Mouse (Mus musculus) hindbrain, embryonic 14.5 days (tissue): ENCODE results near the gene Fat3. TPM values are rescaled to one million over a fixed set of nuclear protein-coding genes. Genes with fewer than 3 reads are reported as not detected.

Experiments
- ATAC-seq: fragments of 200-750 bp; cut with Nextera tagmentation; 2 replicates; pipeline ENCODE4 v1.8.0; 2017; ENCODE audit warnings: moderate number of reproducible peaks, mild to moderate bottlenecking, moderate TSS enrichment, moderate library complexity; ENCODE audit not compliant: low FRiP score
- DNase-seq: peaks from one replicate; pipeline ENCODE4 v3.0.0-alpha.2; 2015; ENCODE audit warnings: low spot score
- H3K27ac ChIP-seq: fragments of 300-500 bp; sonication (generic); 2 replicates; pipeline ENCODE4 v1.5.1; 2014; ENCODE audit warnings: mild to moderate bottlenecking, moderate library complexity
- H3K27me3 ChIP-seq: fragments of 300-500 bp; sonication (generic); 2 replicates; pipeline ENCODE4 v1.6.1; 2014; ENCODE audit warnings: mild to moderate bottlenecking, low read length, mixed read lengths; ENCODE audit not compliant: control insufficient read depth, insufficient read depth
- H3K36me3 ChIP-seq: fragments of 300-500 bp; sonication (generic); replicated peaks from 2 replicates; pipeline ENCODE4 v1.6.1; 2014; ENCODE audit not compliant: control insufficient read depth, insufficient read depth
- H3K4me1 ChIP-seq: fragments of 300-500 bp; sonication (generic); replicated peaks from 2 replicates; pipeline ENCODE4 v1.6.1; 2014; ENCODE audit warnings: antibody characterized with exemption, low read length, mixed read lengths; ENCODE audit not compliant: control insufficient read depth, insufficient read depth
- H3K4me2 ChIP-seq: fragments of 300-500 bp; sonication (generic); replicated peaks from 2 replicates; pipeline ENCODE4 v1.6.1; 2014; ENCODE audit warnings: mild to moderate bottlenecking, moderate library complexity
- H3K4me3 ChIP-seq: fragments of 300-500 bp; sonication (generic); replicated peaks from 2 replicates; pipeline ENCODE4 v1.5.1; 2014; ENCODE audit warnings: mild to moderate bottlenecking, low read length
- H3K9ac ChIP-seq: fragments of 300-500 bp; sonication (generic); 2 replicates; pipeline ENCODE4 v1.6.1; 2014
- H3K9me3 ChIP-seq: fragments of 300-500 bp; sonication (generic); 2 replicates; pipeline ENCODE4 v1.6.1; 2016; ENCODE audit warnings: low read length; ENCODE audit not compliant: control insufficient read depth
- WGBS: fragments of 180-500 bp; shearing (Covaris S2); extraction: QIAGEN DNeasy Blood & Tissue Kit; methylation state at CpG from one replicate; pipeline ENCODE4 v1.1.7; 2014; 5-methylcytosine and 5-hydroxymethylcytosine counted together
- polyA plus RNA-seq: library from polyadenylated mRNA; unstranded; fragments of >200 nt; fragmentation: Nextera tagmentation; extraction: Ambion mirVana; gene quantifications from 2 replicates; pipeline ENCODE4 v1.2.1, GENCODE M21; 2014

Gene Fat3
- polyA plus RNA-seq, 1 experiment from 2014 or later = 18.7 TPM

GRCm38 (mm10) chr9:16074664-16075063 lies 426.4 kb downstream of the Fat3 start:
- no peak for DNase-seq
- H3K27ac ChIP-seq = 0 out of 2 replicates have a peak overlapping the region, but pooled peaks have one; percentile 20

GRCm38 (mm10) chr9:16074116-16074515 lies 427.0 kb downstream of the Fat3 start:
- Histone ChIP-seq H3K9ac (no peak overlapping the region), H3K4me2 (no peak overlapping the region), H3K27ac (0 out of 2 replicates have a peak overlapping the region, but pooled peaks have one; percentile 20), H3K36me3 (no peaks in the 10 kb centered on the region), H3K4me1 (no peaks in the 10 kb centered on the region; the same call in 1 of the 2 replicates), H3K9me3 (no peaks in the 10 kb centered on the region), H3K27me3 (no peaks in the 10 kb centered on the region), H3K4me3 (no peak overlapping the region)
- ATAC-seq (no peak), DNase-seq (no peak)
- 40% methylated on average over 6 of the region's 6 CpGs for WGBS

More at GRCm38 (mm10) chr9:16074664-16075063, 426.4 kb downstream of the Fat3 start:
- 24% methylated on average over 2 of the region's 2 CpGs for WGBS
- Histone ChIP-seq H3K9me3 (no peaks in the 10 kb centered on the region), H3K36me3 (no peaks in the 10 kb centered on the region), H3K4me2 (no peak overlapping the region), H3K4me1 (peaks cover 5% of the 10 kb centered on the region), H3K4me3 (no peak overlapping the region), H3K9ac (no peak overlapping the region), H3K27me3 (no peaks in the 10 kb centered on the region)
- no peak for ATAC-seq

GRCm38 (mm10) chr9:16063447-16063846 lies 437.6 kb downstream of the Fat3 start:
- no peak for ATAC-seq
- Histone ChIP-seq H3K4me1 (no peaks in the 10 kb centered on the region), H3K27me3 (no peaks in the 10 kb centered on the region), H3K27ac (no peak overlapping the region), H3K4me2 (no peak overlapping the region), H3K36me3 (no peaks in the 10 kb centered on the region), H3K4me3 (no peak overlapping the region), H3K9ac (no peak overlapping the region), H3K9me3 (no peaks in the 10 kb centered on the region)
- DNase-seq = no peak
- 66% methylated on average over 4 of the region's 4 CpGs for WGBS

- Histone ChIP-seq H3K36me3 (no peaks in the 10 kb centered on the region), H3K4me2 (no peak overlapping the region), H3K9me3 (no peaks in the 10 kb centered on the region), H3K27me3 (no peaks in the 10 kb centered on the region), H3K9ac (no peak overlapping the region), H3K4me1 (no peaks in the 10 kb centered on the region), H3K27ac (no peak overlapping the region), H3K4me3 (no peak overlapping the region)
- DNase-seq (no peak), ATAC-seq (no peak)
These were observed 438.6 kb downstream of the Fat3 start for GRCm38 (mm10) chr9:16062472-16062871.

GRCm38 (mm10) chr9:16046686-16047085 lies 454.4 kb downstream of the Fat3 start:
- Histone ChIP-seq H3K27ac (no peak overlapping the region), H3K4me2 (no peak overlapping the region), H3K9ac (no peak overlapping the region), H3K4me1 (no peaks in the 10 kb centered on the region), H3K36me3 (no peaks in the 10 kb centered on the region), H3K9me3 (no peaks in the 10 kb centered on the region), H3K4me3 (no peak overlapping the region), H3K27me3 (no peaks in the 10 kb centered on the region)
- DNase-seq (no peak), ATAC-seq (no peak)
- 85% methylated on average over 2 of the region's 2 CpGs for WGBS

GRCm38 (mm10) chr9:16037375-16037774 lies 463.7 kb downstream of the Fat3 start:
- 90% methylated on average over 3 of the region's 3 CpGs for WGBS

GRCm38 (mm10) chr9:16036346-16036745 lies 464.7 kb downstream of the Fat3 start:
- Histone ChIP-seq H3K27me3 (no peaks in the 10 kb centered on the region), H3K4me1 (no peaks in the 10 kb centered on the region), H3K9me3 (no peaks in the 10 kb centered on the region), H3K27ac (no peak overlapping the region), H3K4me2 (no peak overlapping the region), H3K4me3 (no peak overlapping the region), H3K9ac (no peak overlapping the region), H3K36me3 (no peaks in the 10 kb centered on the region)
- DNase-seq (no peak), ATAC-seq (no peak)

More at GRCm38 (mm10) chr9:16037375-16037774, 463.7 kb downstream of the Fat3 start:
- Histone ChIP-seq H3K9ac (no peak overlapping the region), H3K27ac (no peak overlapping the region), H3K4me3 (no peak overlapping the region), H3K9me3 (no peaks in the 10 kb centered on the region), H3K4me1 (no peaks in the 10 kb centered on the region), H3K27me3 (no peaks in the 10 kb centered on the region), H3K36me3 (no peaks in the 10 kb centered on the region), H3K4me2 (no peak overlapping the region)
- no peak for ATAC-seq
- DNase-seq = no peak

- no peak overlapping the region for H3K9ac ChIP-seq
- WGBS = 72% methylated on average over 11 of the region's 11 CpGs
- ATAC-seq = no peak
These were observed 471.3 kb downstream of the Fat3 start for GRCm38 (mm10) chr9:16029715-16030285.

GRCm38 (mm10) chr9:16029066-16029465 lies 472.0 kb downstream of the Fat3 start:
- H3K9ac ChIP-seq = no peak overlapping the region
- H3K27me3 ChIP-seq = no peaks in the 10 kb centered on the region
- no peak overlapping the region for H3K27ac ChIP-seq
- no peaks in the 10 kb centered on the region; the same call in 1 of the 2 replicates for H3K4me1 ChIP-seq
- ATAC-seq = no peak
- no peak for DNase-seq
- no peaks in the 10 kb centered on the region for H3K9me3 ChIP-seq
- H3K4me3 ChIP-seq = no peak overlapping the region
- 63% methylated on average over 4 of the region's 4 CpGs for WGBS
- H3K4me2 ChIP-seq = no peak overlapping the region
- H3K36me3 ChIP-seq = no peaks in the 10 kb centered on the region

More at GRCm38 (mm10) chr9:16029715-16030285, 471.3 kb downstream of the Fat3 start:
- Histone ChIP-seq H3K27ac (no peak overlapping the region), H3K4me2 (no peak overlapping the region), H3K9me3 (no peaks in the 10 kb centered on the region), H3K36me3 (no peaks in the 10 kb centered on the region), H3K4me3 (no peak overlapping the region), H3K27me3 (no peaks in the 10 kb centered on the region), H3K4me1 (no peaks in the 10 kb centered on the region; the same call in 1 of the 2 replicates)
- DNase-seq = no peak
